Mouse (Mus musculus): ENCODE data around the gene Gm7029. TPM values are rescaled to one million over a fixed set of nuclear protein-coding genes. Genes with fewer than 3 reads are reported as not detected.
"Not testable (repeated sequence)": the region's sequence is repeated elsewhere in the genome, so short reads cannot be mapped to it uniquely, and the experiment has no call there.

The Gm7029 gene
- polyA plus RNA-seq, 1 experiment: not detected

- H3K27ac ChIP-seq (replicated peaks; ENCODE audit: low read depth, low read length): peak overlapping the region; percentile 50
- H3K4me3 ChIP-seq (ENCODE audit: insufficient read depth, low read depth, low read length): no peak overlapping the region
These were observed 28.0 kb downstream of the Gm7029 start for GRCm38 (mm10) chr17:33901653-33902052.

GRCm38 (mm10) chr17:33902079-33902478, 28.4 kb downstream of the Gm7029 start:
- H3K27ac ChIP-seq (replicated peaks; ENCODE audit: low read depth, low read length): peak overlapping the region; percentile 80
- peaks cover 2% of the 10 kb centered on the region; the same call in 1 of the 2 replicates for H3K4me1 ChIP-seq (ENCODE audit: control insufficient read depth, insufficient read depth, insufficient read length, low read length)
- H3K4me3 ChIP-seq (ENCODE audit: insufficient read depth, low read depth, low read length): no peak overlapping the region

More at GRCm38 (mm10) chr17:33901653-33902052, 28.0 kb downstream of the Gm7029 start:
- peaks cover 2% of the 10 kb centered on the region; the same call in 1 of the 2 replicates for H3K4me1 ChIP-seq (ENCODE audit: control insufficient read depth, insufficient read depth, insufficient read length, low read length)

- Histone ChIP-seq H3K27ac (replicated peaks; ENCODE audit: low read depth, low read length) (0 out of 2 replicates have a peak overlapping the region, but pooled peaks have one; percentile 53), H3K4me3 (ENCODE audit: insufficient read depth, low read depth, low read length) (no peak overlapping the region), H3K4me1 (ENCODE audit: control insufficient read depth, insufficient read depth, insufficient read length, low read length) (peaks cover 2% of the 10 kb centered on the region; the same call in 1 of the 2 replicates)
These were observed 28.9 kb downstream of the Gm7029 start for GRCm38 (mm10) chr17:33902491-33902890.

GRCm38 (mm10) chr17:33903911-33904651, 30.4 kb downstream of the Gm7029 start:
- H3K4me1 ChIP-seq (ENCODE audit: control insufficient read depth, insufficient read depth, insufficient read length, low read length); H3K4me3 ChIP-seq (ENCODE audit: insufficient read depth, low read depth, low read length); H3K27ac ChIP-seq (replicated peaks; ENCODE audit: low read depth, low read length): not testable (repeated sequence)

GRCm38 (mm10) chr17:33904835-33905234, 31.2 kb downstream of the Gm7029 start, which contains the start of gene Platr17:
Gene Platr17, plus strand, starts transcription at chr17:33905135.
- not testable (repeated sequence) for H3K4me3 ChIP-seq (ENCODE audit: insufficient read depth, low read depth, low read length)

GRCm38 (mm10) chr17:33908331-33909076, 34.9 kb downstream of the Gm7029 start:
- Histone ChIP-seq H3K4me3 (ENCODE audit: insufficient read depth, low read depth, low read length) (peak overlapping the region; percentile 73), H3K4me1 (ENCODE audit: control insufficient read depth, insufficient read depth, insufficient read length, low read length) (0 out of 2 replicates have a peak, but pooled peaks cover 3% of the 10 kb centered on the region), H3K27ac (replicated peaks; ENCODE audit: low read depth, low read length) (0 out of 2 replicates have a peak overlapping the region, but pooled peaks have one; percentile 4)

More at GRCm38 (mm10) chr17:33904835-33905234, 31.2 kb downstream of the Gm7029 start, which contains the start of gene Platr17:
- not testable (repeated sequence) for H3K4me1 ChIP-seq (ENCODE audit: control insufficient read depth, insufficient read depth, insufficient read length, low read length); H3K27ac ChIP-seq (replicated peaks; ENCODE audit: low read depth, low read length)

GRCm38 (mm10) chr17:33909077-33909868, 35.6 kb downstream of the Gm7029 start, which contains the start of gene Daxx:
Gene Daxx, plus strand, starts transcription at chr17:33909414.
- peak within 1 kb of the TSS; percentile 82 for H3K4me3 ChIP-seq (ENCODE audit: insufficient read depth, low read depth, low read length)
- H3K27ac ChIP-seq (replicated peaks; ENCODE audit: low read depth, low read length): peak within 1 kb of the TSS; percentile 93
- 0 out of 2 replicates have a peak, but pooled peaks cover 3% of the 10 kb centered on the region for H3K4me1 ChIP-seq (ENCODE audit: control insufficient read depth, insufficient read depth, insufficient read length, low read length)

GRCm38 (mm10) chr17:33909869-33910250, 36.2 kb downstream of the Gm7029 start:
- 0 out of 2 replicates have a peak, but pooled peaks cover 3% of the 10 kb centered on the region for H3K4me1 ChIP-seq (ENCODE audit: control insufficient read depth, insufficient read depth, insufficient read length, low read length)
- H3K27ac ChIP-seq (replicated peaks; ENCODE audit: low read depth, low read length): peak overlapping the region; percentile 93
- H3K4me3 ChIP-seq (ENCODE audit: insufficient read depth, low read depth, low read length): peak overlapping the region; percentile 82

- H3K27ac ChIP-seq (replicated peaks; ENCODE audit: low read depth, low read length): peak overlapping the region; percentile 93
- H3K4me1 ChIP-seq (ENCODE audit: control insufficient read depth, insufficient read depth, insufficient read length, low read length): 0 out of 2 replicates have a peak, but pooled peaks cover 3% of the 10 kb centered on the region
- H3K4me3 ChIP-seq (ENCODE audit: insufficient read depth, low read depth, low read length): peak overlapping the region; percentile 82
These were observed 36.9 kb downstream of the Gm7029 start for GRCm38 (mm10) chr17:33910346-33911051.

- H3K4me1 ChIP-seq (ENCODE audit: control insufficient read depth, insufficient read depth, insufficient read length, low read length): 0 out of 2 replicates have a peak, but pooled peaks cover 3% of the 10 kb centered on the region
- H3K4me3 ChIP-seq (ENCODE audit: insufficient read depth, low read depth, low read length): no peak overlapping the region
- no peak overlapping the region for H3K27ac ChIP-seq (replicated peaks; ENCODE audit: low read depth, low read length)
These were observed 37.6 kb downstream of the Gm7029 start for GRCm38 (mm10) chr17:33911052-33911812.

GRCm38 (mm10) chr17:33911813-33912414, 38.3 kb downstream of the Gm7029 start:
- H3K4me1 ChIP-seq (ENCODE audit: control insufficient read depth, insufficient read depth, insufficient read length, low read length): peaks cover 5% of the 10 kb centered on the region; the same call in 1 of the 2 replicates
- H3K4me3 ChIP-seq (ENCODE audit: insufficient read depth, low read depth, low read length): no peak overlapping the region
- H3K27ac ChIP-seq (replicated peaks; ENCODE audit: low read depth, low read length): no peak overlapping the region

GRCm38 (mm10) chr17:33913264-33913663, 39.6 kb downstream of the Gm7029 start:
- Histone ChIP-seq H3K4me1 (ENCODE audit: control insufficient read depth, insufficient read depth, insufficient read length, low read length) (peaks cover 10% of the 10 kb centered on the region; the same call in 1 of the 2 replicates), H3K27ac (replicated peaks; ENCODE audit: low read depth, low read length) (no peak overlapping the region), H3K4me3 (ENCODE audit: insufficient read depth, low read depth, low read length) (no peak overlapping the region)

- Histone ChIP-seq H3K27ac (replicated peaks; ENCODE audit: low read depth, low read length) (no peak overlapping the region), H3K4me1 (ENCODE audit: control insufficient read depth, insufficient read depth, insufficient read length, low read length) (peaks cover 13% of the 10 kb centered on the region; the same call in 1 of the 2 replicates)
These were observed 40.3 kb downstream of the Gm7029 start for GRCm38 (mm10) chr17:33913905-33914304.

More at GRCm38 (mm10) chr17:33913905-33914304, 40.3 kb downstream of the Gm7029 start:
- no peak overlapping the region for H3K4me3 ChIP-seq (ENCODE audit: insufficient read depth, low read depth, low read length)
